Mouse (Mus musculus): ENCODE measurements at regions not wholly inside any gene's neighbourhood (a gene's known extent, or its start where the extent isn't known, plus 50 kb on each side); places are given as distances from the start of the nearest gene placed in this dataset.
A peak's percentile ranks its signal among the peaks of the same experiment; 100 is the strongest.

GRCm38 (mm10) chr10:83931758-83932157, 209.1 kb downstream of the 1500009L16Rik start:
- Histone ChIP-seq H3K4me1 (ENCODE audit: control insufficient read depth, insufficient read depth, insufficient read length, low read length) (peaks cover 3% of the 10 kb centered on the region; the same call in 1 of the 2 replicates), H3K4me3 (ENCODE audit: insufficient read depth, low read depth, low read length) (no peak overlapping the region), H3K27ac (replicated peaks; ENCODE audit: low read depth, low read length) (no peak overlapping the region)

GRCm38 (mm10) chr10:83933201-83933600, 210.5 kb downstream of the 1500009L16Rik start:
- Histone ChIP-seq H3K4me1 (ENCODE audit: control insufficient read depth, insufficient read depth, insufficient read length, low read length) (peaks cover 9% of the 10 kb centered on the region; the same call in 1 of the 2 replicates), H3K27ac (replicated peaks; ENCODE audit: low read depth, low read length) (no peak overlapping the region), H3K4me3 (ENCODE audit: insufficient read depth, low read depth, low read length) (no peak overlapping the region)

- Histone ChIP-seq H3K4me3 (ENCODE audit: insufficient read depth, low read depth, low read length) (no peak overlapping the region), H3K4me1 (ENCODE audit: control insufficient read depth, insufficient read depth, insufficient read length, low read length) (peaks cover 9% of the 10 kb centered on the region; the same call in 1 of the 2 replicates), H3K27ac (replicated peaks; ENCODE audit: low read depth, low read length) (no peak overlapping the region)
Measured at GRCm38 (mm10) chr10:83934498-83934897, 211.8 kb downstream of the 1500009L16Rik start.

- H3K4me3 ChIP-seq (ENCODE audit: insufficient read depth, low read depth, low read length) = no peak overlapping the region
Measured at GRCm38 (mm10) chr10:83937168-83937567, 214.5 kb downstream of the 1500009L16Rik start.

GRCm38 (mm10) chr10:83942101-83942500, 219.4 kb downstream of the 1500009L16Rik start:
- Histone ChIP-seq H3K27ac (replicated peaks; ENCODE audit: low read depth, low read length) (no peak overlapping the region), H3K4me3 (ENCODE audit: insufficient read depth, low read depth, low read length) (no peak overlapping the region), H3K4me1 (ENCODE audit: control insufficient read depth, insufficient read depth, insufficient read length, low read length) (peaks cover 5% of the 10 kb centered on the region; the same call in 1 of the 2 replicates)

More at GRCm38 (mm10) chr10:83937168-83937567, 214.5 kb downstream of the 1500009L16Rik start:
- Histone ChIP-seq H3K4me1 (ENCODE audit: control insufficient read depth, insufficient read depth, insufficient read length, low read length) (peaks cover 9% of the 10 kb centered on the region; the same call in 1 of the 2 replicates), H3K27ac (replicated peaks; ENCODE audit: low read depth, low read length) (peak overlapping the region; percentile 76)

DNA sequence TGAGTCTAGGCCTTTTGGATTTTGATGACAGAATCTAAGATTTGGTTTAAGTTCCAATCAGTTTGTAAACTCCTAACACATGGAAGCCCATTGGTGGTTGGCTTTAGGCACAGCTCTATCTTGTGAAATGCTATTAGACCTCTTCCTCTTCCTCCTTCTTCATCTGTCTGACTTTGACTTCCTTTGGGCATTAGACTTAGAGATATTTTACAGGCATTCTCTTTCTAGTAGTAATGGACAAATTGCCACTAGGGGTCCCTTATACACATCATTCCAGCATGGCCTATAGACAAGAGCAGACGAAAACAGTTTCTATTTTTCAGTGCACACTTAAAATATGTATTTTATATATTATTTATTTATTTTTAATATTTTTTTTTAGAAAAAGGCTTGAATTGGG, 221.5 kb downstream of the 1500009L16Rik start:
- Histone ChIP-seq H3K4me3 (ENCODE audit: insufficient read depth, low read depth, low read length) (no peak overlapping the region), H3K4me1 (ENCODE audit: control insufficient read depth, insufficient read depth, insufficient read length, low read length) (no peaks in the 10 kb centered on the region), H3K27ac (replicated peaks; ENCODE audit: low read depth, low read length) (no peak overlapping the region)

- no peak overlapping the region for H3K27ac ChIP-seq (replicated peaks; ENCODE audit: low read depth, low read length)
Measured at GRCm38 (mm10) chr10:83944897-83945296, 222.2 kb downstream of the 1500009L16Rik start.

DNA sequence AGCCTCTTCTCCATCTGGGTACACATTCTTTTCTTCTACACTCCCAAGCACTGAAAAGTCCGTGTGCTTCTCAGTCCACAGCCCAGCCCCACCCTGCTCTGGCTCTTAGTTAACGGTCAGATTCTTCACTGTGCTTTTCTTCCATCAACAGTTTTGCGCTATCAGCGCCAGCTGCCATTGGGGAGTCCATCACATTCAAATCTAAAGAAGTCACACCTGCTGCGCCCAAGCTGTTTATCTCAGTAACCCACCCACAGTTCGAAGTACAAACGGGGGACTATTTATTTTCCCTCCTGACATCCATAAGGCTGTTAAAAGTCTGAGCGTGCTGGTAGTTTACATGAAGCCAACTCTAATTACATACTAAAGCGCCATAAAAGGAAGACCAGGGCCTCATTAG, 222.8 kb downstream of the 1500009L16Rik start:
- Histone ChIP-seq H3K27ac (replicated peaks; ENCODE audit: low read depth, low read length) (no peak overlapping the region), H3K4me3 (ENCODE audit: insufficient read depth, low read depth, low read length) (no peak overlapping the region), H3K4me1 (ENCODE audit: control insufficient read depth, insufficient read depth, insufficient read length, low read length) (no peaks in the 10 kb centered on the region)

More at GRCm38 (mm10) chr10:83944897-83945296, 222.2 kb downstream of the 1500009L16Rik start:
- Histone ChIP-seq H3K4me1 (ENCODE audit: control insufficient read depth, insufficient read depth, insufficient read length, low read length) (no peaks in the 10 kb centered on the region), H3K4me3 (ENCODE audit: insufficient read depth, low read depth, low read length) (no peak overlapping the region)

DNA sequence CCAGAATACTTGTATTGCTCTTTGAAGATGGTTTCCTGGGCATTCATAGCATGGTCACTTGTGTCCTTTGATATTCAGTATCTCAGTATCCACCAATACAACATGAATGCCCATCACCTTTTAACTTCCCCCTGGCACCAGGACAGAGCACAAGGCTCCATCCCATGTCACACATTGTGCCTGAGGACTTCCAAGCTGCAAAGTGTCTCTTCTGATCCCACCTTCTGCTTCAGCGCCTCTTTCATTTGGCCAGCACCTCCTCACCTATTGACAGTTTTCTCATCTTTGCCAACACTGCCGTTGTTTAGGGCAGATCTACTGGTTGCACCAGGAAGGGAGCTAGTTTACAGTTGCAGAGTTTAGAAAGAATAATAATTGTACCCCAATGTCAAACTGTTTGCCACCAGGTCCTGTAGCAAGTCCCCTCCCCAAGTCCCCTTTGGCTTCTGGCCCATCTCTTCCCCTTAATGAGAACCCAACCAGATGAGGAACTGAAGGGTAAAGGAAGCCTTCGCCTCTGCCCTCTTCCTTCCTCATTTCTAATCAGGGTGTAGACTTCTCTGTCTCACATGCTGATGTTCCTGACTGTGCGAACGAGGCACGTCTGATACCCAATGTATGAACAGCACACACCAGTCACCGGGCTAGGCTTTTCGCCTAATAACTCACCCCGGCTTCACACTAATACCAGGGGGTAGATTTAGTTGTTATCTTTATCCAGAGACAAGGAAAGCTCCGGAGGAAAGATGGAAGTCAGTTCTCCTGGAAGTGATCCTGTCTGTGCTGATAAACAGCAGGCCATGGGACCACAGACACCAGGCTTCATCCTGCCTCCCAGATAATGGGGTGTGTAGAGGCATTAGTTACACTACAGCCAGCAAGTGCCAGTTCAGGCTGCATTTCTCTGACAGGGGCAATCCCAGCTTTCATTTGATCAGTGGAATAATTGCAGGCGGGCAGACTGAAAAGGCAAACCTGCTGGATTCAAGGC, 223.8 kb downstream of the 1500009L16Rik start:
- H3K4me1 ChIP-seq (ENCODE audit: control insufficient read depth, insufficient read depth, insufficient read length, low read length) = no peaks in the 10 kb centered on the region
- H3K27ac ChIP-seq (replicated peaks; ENCODE audit: low read depth, low read length) = no peak overlapping the region
- H3K4me3 ChIP-seq (ENCODE audit: insufficient read depth, low read depth, low read length) = no peak overlapping the region

GRCm38 (mm10) chr10:83957118-83957759, 234.6 kb downstream of the 1500009L16Rik start:
- Histone ChIP-seq H3K4me3 (ENCODE audit: insufficient read depth, low read depth, low read length) (no peak overlapping the region), H3K27ac (replicated peaks; ENCODE audit: low read depth, low read length) (no peak overlapping the region), H3K4me1 (ENCODE audit: control insufficient read depth, insufficient read depth, insufficient read length, low read length) (no peaks in the 10 kb centered on the region)

- Histone ChIP-seq H3K27ac (replicated peaks; ENCODE audit: low read depth, low read length) (no peak overlapping the region), H3K4me1 (ENCODE audit: control insufficient read depth, insufficient read depth, insufficient read length, low read length) (no peaks in the 10 kb centered on the region), H3K4me3 (ENCODE audit: insufficient read depth, low read depth, low read length) (no peak overlapping the region)
Measured at GRCm38 (mm10) chr10:83958397-83958796, 235.7 kb downstream of the 1500009L16Rik start.

GRCm38 (mm10) chr10:83958826-83959225, 236.2 kb downstream of the 1500009L16Rik start:
- Histone ChIP-seq H3K27ac (replicated peaks; ENCODE audit: low read depth, low read length) (no peak overlapping the region), H3K4me3 (ENCODE audit: insufficient read depth, low read depth, low read length) (no peak overlapping the region), H3K4me1 (ENCODE audit: control insufficient read depth, insufficient read depth, insufficient read length, low read length) (no peaks in the 10 kb centered on the region)

GRCm38 (mm10) chr10:83963232-83963760, 240.6 kb downstream of the 1500009L16Rik start:
- Histone ChIP-seq H3K4me1 (ENCODE audit: control insufficient read depth, insufficient read depth, insufficient read length, low read length) (no peaks in the 10 kb centered on the region), H3K27ac (replicated peaks; ENCODE audit: low read depth, low read length) (no peak overlapping the region), H3K4me3 (ENCODE audit: insufficient read depth, low read depth, low read length) (no peak overlapping the region)

- no peaks in the 10 kb centered on the region for H3K4me1 ChIP-seq (ENCODE audit: control insufficient read depth, insufficient read depth, insufficient read length, low read length)
- no peak overlapping the region for H3K4me3 ChIP-seq (ENCODE audit: insufficient read depth, low read depth, low read length)
Measured at GRCm38 (mm10) chr10:83963779-83964643, 241.3 kb downstream of the 1500009L16Rik start.

More at GRCm38 (mm10) chr10:83963779-83964643, 241.3 kb downstream of the 1500009L16Rik start:
- no peak overlapping the region for H3K27ac ChIP-seq (replicated peaks; ENCODE audit: low read depth, low read length)

Measured in brown adipose tissue, adult 24 weeks (tissue).